Mouse (Mus musculus) heart, postnatal 10 days (tissue): ENCODE measurements around the gene Pde4d. TPM values are rescaled to one million over a fixed set of nuclear protein-coding genes. Genes with fewer than 3 reads are reported as not detected.

Source experiments
- DNase-seq, 2 experiments: peaks; one replicate each; pipeline ENCODE4 v3.0.0; 2021
- intact Hi-C: fragments of 180-260 bp; cut with DNase I; formaldehyde crosslinking; loops from one replicate; pipeline ENCODE4 v1.15.1; 2025
- total RNA-seq, 2 experiments: library from RNA; stranded (reverse); gene quantifications; 2 replicates each; pipeline ENCODE4 v1.2.3; 2021

Pde4d gene
- total RNA-seq, 2 experiments from 2014 or later: 42.0 to 50.9 TPM

DNA sequence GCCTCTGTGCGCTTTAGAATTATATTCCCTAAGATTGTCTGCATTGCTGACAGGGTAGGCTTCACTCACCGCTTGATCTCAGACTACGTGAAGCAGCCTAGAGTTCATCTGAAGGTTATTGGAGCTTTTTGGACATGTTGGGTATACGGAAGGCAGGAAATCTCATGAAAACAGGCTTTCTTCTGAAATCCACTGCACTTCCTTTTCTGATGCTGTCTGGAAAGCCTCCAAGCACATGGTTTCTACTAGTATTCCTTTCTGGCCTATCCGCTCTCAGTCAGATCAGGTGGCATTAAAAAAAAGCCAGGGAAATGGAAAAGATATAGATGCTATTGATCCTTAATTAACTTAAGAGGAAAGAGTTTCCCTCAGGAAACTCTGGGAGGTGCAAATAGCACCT is 812.8 kb downstream of the Pde4d start:
- intact Hi-C loops: no loop called here
- no peak for DNase-seq

- intact Hi-C loops: no loop called here
These were observed 814.1 kb downstream of the Pde4d start for GRCm38 (mm10) chr13:109263833-109264232.

DNA sequence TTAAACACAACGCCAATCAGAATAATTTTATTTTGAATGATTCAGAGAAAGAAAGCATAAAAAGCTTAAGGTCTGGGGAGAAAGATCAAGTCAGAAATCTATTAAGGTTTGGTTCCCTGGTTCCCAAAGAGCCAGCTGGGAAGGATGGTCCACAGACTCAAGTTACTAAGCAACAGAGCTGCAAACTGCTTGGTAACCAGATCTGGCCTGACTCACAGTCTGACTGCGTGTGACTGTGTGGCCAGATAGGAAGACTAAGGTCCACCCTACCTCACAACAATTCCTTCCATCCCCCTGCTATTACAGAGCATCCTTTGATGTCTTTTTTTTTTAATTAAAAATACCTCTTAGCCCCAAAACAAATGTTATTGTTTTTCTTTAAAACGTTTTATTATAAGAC is 818.5 kb downstream of the Pde4d start:
- no peak for DNase-seq
- intact Hi-C loops: no loop called here

More at GRCm38 (mm10) chr13:109263833-109264232, 814.1 kb downstream of the Pde4d start:
- no peak for DNase-seq

DNA sequence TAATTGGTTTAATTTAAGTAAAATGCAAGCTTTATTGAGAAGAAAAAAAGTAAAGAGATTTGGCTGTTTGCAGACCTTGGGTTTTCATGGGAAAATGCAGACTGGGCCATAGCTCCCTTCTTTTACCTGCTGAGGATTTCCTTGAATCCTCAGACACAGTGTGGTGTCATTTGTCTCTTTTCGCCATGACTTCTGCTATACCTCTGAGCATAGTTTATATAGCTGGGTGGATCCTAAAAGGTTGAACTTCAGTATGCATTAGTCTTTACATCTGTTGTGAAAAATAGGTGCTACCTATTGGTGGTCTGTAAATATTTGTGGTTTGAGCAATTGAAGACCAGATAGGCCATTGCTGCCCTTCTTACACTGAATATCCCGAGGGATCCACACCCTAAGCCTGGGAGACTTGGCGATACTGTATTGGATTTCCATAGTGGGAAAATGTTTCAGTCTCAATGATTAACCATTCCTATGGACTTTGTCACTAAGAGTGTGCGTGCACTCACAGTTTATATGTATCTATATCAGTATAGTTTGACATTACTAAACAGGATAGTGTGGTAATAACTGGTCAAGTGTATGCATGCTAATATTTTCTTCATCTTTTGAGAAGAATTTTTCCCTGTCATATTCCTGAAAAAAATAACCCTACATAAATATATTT is 819.0 kb downstream of the Pde4d start:
- intact Hi-C loops: no loop called here
- no peak for DNase-seq

GRCm38 (mm10) chr13:109274869-109275268 is 825.1 kb downstream of the Pde4d start:
- DNase-seq: no peak
- intact Hi-C loops: no loop called here

DNA sequence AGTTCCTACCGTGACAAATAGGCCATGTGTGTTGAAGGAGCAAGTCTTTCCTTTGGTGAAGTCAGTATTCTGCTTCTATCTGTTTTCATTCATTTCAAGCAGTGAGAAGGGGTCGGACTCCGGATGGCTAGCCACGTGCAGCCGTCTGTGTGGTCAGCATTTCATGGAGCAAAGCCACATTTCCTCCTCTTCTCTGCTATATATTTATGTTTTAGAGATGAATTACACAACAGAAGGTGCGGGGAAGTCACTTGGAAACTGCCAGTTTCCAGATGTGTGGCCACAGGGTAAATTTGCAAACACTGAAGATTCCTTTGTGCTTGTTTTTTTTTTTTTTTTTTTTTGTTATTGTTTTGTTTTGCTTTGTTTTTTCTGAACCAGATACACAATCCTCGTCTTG is 828.0 kb downstream of the Pde4d start:
- DNase-seq: no peak
- intact Hi-C loops: no loop called here

GRCm38 (mm10) chr13:109278504-109278912 is 828.8 kb downstream of the Pde4d start:
- intact Hi-C loops: no loop called here
- DNase-seq: no peak

DNA sequence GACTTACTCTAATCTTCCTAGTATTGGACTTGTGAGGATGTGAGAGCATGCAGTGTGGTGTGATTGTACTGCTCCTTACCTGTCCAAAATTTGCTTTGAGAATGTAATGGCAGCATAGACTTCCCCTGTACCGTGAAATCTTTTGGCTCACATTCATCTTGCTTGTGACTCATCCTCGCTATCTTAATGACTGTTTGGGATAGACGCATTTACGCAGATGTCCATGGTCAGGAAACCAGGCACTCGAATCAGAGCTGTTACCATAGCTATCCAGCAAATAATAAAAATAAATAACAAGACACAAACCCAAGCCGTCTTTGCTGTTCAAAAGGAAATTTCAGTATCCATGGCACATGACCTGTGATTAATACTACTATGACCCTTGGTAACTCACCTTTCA is 829.5 kb downstream of the Pde4d start:
- DNase-seq: no peak
- intact Hi-C loops: no loop called here

- intact Hi-C loops: no loop called here
- DNase-seq: no peak
These were observed 830.7 kb downstream of the Pde4d start for GRCm38 (mm10) chr13:109280433-109280832.

DNA sequence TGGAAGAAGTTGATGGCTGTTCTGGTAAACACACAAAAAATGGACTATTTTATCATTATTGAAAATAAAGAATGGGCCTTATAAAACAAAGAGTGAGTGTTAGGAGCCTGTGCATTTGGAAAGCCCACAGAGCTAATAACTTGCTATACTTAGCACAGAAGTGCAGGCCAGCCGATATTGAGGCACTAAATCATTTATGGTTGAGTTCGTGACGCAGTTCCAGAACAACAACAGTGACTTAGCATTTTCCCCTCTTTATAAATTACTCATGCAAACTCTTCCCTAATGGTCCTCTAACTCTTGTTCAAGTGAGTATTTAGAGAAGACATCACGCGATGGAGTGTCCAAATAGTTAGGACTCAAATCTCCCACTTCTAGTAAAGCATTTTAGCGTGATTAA is 837.7 kb downstream of the Pde4d start:
- DNase-seq: no peak
- intact Hi-C loops: no loop called here

- intact Hi-C loops: no loop called here
- no peak for DNase-seq
These were observed 841.2 kb downstream of the Pde4d start for GRCm38 (mm10) chr13:109290922-109291321.

DNA sequence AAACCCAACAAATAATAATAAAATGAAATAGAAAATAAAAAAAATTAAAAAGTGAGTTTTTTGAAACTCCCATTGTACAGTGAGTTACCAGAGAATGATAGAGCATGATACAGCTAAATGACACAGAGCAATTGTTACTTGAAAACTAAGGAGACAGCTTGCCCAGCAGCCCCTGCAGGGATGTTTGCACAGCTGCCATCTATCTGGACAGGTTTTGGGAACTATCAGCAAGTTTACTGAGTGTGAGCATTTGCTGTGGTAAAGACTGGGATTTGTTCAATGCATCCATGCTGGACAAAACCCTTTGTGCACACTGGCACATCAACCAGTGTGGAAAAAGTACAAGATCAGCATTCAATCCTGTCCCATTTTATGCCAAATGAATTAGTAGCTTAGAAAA is 843.3 kb downstream of the Pde4d start:
- DNase-seq: no peak
- intact Hi-C loops: no loop called here

- intact Hi-C loops: no loop called here
- DNase-seq: no peak
These were observed 846.7 kb downstream of the Pde4d start for GRCm38 (mm10) chr13:109296347-109297037.

GRCm38 (mm10) chr13:109298852-109299251 is 849.1 kb downstream of the Pde4d start:
- intact Hi-C loops: no loop called here
- no peak for DNase-seq

DNA sequence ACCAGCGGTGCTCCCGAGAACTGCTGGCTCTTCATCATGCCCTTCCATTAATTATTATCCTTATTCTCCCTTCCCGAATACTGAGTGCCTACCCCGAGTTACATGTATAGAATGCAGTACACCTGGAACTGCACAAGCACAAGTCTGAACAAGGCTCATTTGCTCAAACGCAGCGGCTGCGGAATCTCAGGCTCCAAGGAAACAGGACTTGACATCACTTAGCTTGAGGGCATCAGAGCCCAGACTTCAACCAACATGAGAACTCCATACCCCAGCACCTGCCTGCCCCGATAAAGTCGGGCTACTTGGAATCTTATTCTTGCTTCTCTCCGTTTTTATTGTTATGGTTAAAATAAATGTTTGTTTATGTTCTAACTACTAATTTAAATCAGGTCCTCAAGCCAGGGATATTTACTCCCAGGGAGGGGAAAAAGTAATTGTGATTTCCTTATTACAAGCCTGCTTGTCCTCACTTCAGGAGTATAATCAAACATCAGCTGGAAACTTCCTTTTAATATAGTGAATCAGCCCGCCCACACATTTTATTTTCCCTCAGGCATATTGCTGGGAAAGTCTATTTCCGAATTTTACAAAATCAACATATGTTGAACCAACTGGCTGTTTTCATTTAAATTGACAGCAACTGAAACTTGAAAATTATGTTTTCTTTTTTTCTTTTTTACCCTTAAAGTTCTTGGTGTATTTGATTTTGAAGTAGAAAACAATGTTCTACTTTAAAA is 849.9 kb downstream of the Pde4d start:
- no peak for DNase-seq
- intact Hi-C loops: no loop called here

DNA sequence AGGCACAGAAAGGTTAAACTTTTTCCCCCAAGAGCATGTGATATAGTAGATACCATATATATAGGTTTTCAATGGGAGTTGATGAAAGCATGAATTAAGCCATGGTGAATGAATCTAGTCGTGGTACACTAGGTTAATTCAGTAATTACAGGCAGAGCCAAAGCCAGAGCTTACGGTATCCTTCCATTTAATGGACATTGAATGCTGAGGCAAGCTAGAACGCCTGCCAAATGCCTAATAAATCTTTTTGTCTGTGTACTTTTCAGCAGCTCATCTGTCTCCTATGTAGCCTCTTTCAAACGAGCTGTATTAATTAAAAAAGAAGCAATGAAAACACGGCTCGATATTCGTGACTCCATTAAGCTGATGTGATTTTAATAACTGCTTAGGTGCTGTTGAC is 862.8 kb downstream of the Pde4d start:
- DNase-seq: no peak
- intact Hi-C loops: no loop called here

- intact Hi-C loops: no loop called here
- no peak for DNase-seq
These were observed 865.9 kb downstream of the Pde4d start for GRCm38 (mm10) chr13:109315608-109316007.

- DNase-seq: no peak
- intact Hi-C loops: no loop called here
These were observed 867.9 kb downstream of the Pde4d start for GRCm38 (mm10) chr13:109317644-109318043.

- intact Hi-C loops: no loop called here
- no peak for DNase-seq
These were observed 868.8 kb downstream of the Pde4d start for GRCm38 (mm10) chr13:109318434-109318998.

DNA sequence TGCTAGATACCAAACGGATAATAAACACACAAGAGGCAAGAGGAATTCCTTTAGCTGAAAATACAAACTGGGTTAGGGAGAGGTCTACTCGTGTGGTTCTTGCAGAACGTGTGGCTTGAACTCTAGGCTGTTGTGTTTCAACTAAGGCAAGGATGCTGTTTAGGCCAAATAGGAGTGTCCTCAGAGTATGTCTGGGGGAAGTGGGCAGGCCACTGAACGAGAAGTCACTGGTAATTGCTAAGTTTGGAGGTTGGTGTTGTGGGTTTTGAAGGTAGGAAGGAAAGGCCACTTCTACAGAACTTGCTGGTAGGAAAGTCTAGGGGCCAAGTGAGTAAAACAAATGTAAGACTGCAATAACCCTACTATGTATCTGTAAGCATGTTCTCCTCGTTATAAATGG is 876.3 kb downstream of the Pde4d start:
- intact Hi-C loops: no loop called here
- no peak for DNase-seq

GRCm38 (mm10) chr13:109331563-109331962 is 881.8 kb downstream of the Pde4d start:
- intact Hi-C loops: no loop called here
- no peak for DNase-seq
